Mouse (Mus musculus) mouse trophoblast stem cell (cell line): ENCODE data around the gene 1700012A03Rik.

Source experiments
- in situ Hi-C, 2 experiments: fragments of 300-500 bp; cut with MseI, MboI; formaldehyde crosslinking; loops; 2 replicates in 1 of 2; 3 replicates in 1 of 2; pipeline ENCODE4 v1.15.1; 2025

The 1700012A03Rik gene

GRCm38 (mm10) chr6:32049951-32050345, at the start of gene 1700012A03Rik:
Gene 1700012A03Rik, plus strand, starts transcription at chr6:32050246.
- in situ Hi-C loops, result no loop called here

GRCm38 (mm10) chr6:32004228-32004627, 45.8 kb upstream of the 1700012A03Rik start:
- in situ Hi-C loops, result no loop called here

GRCm38 (mm10) chr6:32005914-32006313, 44.1 kb upstream of the 1700012A03Rik start:
- in situ Hi-C loops, result no loop called here

DNA sequence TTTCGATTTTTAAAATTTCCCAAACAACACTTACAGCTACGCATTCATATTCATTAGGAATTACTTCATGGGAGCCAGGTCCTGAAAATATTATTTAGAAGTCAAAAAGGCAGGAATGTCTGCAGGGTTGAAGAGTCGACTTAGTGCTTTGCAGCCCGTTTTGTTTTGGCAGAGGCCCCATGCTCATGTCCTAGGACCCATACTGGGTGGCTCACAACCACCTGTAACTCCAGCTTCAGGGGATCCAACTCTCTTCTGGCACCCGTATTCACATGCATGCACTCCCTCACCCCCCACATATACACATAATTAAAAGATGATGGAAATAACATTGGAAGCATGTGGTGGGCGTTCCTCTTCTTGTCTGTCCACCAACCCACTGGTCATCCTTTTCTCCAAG, 43.7 kb upstream of the 1700012A03Rik start:
- in situ Hi-C loops, result no loop called here

- in situ Hi-C loops, result no loop called here
These were observed 42.7 kb upstream of the 1700012A03Rik start for GRCm38 (mm10) chr6:32007336-32007735.

- in situ Hi-C loops, result no loop called here
These were observed 33.2 kb upstream of the 1700012A03Rik start for GRCm38 (mm10) chr6:32016841-32017240.

GRCm38 (mm10) chr6:32017406-32018104, 32.5 kb upstream of the 1700012A03Rik start:
- in situ Hi-C loops, result no loop called here

DNA sequence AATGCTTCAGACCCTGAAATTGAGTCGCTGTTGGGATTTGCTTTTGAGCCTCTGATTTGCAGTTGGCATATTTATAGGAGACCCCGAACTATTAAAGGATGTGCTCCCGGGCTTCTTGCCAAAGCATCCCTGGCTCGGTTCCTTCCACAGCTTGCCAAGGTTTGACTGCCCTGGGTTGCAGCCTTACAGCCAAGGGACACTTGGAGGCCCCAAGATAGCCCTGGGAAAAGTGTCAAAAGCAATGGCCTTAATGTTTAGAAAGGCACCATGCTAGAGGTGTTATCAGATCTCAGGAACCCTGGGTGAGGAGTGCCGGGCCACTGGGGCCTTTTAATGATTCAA, 32.0 kb upstream of the 1700012A03Rik start:
- in situ Hi-C loops, result no loop called here

DNA sequence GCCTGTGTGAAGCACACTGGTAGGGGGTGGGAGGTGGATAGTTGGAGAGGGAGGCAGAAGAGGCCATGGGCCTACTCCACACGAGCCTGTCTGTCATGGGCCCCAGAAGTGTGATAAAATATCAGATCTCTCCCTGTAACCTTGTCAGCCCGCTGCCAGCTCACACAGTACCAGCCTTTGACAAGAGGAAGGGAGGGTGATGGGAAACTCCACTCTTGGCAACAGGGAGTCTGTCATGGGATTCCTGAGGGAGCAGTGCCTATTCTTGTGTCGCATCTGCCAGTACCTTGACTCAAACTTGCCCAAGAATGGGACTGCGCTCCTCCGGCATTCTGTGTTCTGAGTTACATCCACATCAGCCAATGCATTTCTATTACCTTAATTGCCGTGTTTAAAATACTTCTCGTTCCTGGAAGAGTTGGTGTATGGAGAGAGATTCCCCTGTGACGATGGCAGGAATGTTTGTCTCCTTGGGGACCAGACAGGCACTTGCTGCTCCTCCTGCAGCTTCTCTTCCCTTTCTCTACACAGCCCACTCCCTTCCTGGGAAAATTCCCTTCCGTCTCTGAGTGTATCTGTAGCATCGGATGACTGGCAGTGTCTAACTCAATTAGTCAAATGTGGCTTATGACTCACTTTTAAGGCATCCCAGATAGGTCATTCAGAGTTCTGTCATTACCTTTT, 28.1 kb upstream of the 1700012A03Rik start:
- in situ Hi-C loops, result no loop called here

GRCm38 (mm10) chr6:32022537-32022869, 27.5 kb upstream of the 1700012A03Rik start:
- in situ Hi-C loops, result no loop called here

DNA sequence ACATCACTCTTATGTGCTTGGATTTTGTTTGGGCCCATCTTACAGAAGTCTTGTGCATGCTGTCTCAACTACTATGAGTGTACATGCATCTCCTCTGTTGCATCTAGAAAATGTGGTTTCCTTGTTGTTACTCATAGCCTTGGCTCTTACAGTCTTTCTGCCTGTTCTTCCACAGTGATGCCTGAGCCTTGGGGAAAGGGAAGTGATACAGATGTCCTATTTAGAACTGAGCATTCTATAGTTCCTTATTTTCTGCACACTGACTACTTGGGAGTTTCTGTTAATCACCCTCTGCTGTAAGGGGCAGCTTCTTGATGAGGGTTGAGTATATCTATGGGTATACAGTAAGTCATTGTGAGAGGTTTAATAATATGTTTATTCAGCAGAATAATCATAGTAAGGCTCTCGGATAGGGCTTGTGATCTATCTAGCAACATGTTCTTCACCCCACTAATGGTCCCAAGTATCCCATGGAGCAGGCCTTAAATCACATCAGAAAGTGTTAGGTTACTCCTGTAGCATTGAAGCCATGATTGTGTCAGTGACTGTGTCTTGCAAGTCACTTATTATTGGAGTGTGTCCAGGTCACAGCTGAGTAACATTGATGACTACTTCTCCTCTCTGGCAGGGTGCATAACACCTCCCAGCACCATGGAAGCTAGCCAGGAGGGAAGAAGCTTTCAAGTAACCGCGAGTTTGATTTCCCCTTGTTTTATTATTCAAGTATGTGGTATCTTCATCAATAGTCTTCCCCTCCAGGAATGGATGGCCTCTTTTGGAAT, 21.6 kb upstream of the 1700012A03Rik start:
- in situ Hi-C loops, result no loop called here

DNA sequence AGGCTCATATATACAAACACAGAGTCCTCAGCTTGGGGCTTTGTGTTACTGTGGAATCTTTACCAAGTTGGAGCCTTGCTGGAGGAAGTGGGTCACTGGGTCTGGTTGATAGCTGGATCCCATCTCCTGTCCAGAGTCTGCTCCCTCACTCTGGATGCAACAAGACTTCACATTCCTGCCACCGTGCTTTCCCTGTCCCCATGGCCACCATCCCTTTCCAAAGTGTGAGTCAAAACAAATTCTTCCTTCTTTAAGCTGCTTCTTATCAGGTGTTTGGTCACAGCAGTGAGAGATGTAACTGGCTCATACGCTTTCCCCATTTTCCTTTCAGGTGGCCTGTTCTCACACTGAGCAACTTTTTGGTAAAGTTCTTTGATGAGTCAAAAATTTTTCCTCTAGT, 15.8 kb upstream of the 1700012A03Rik start:
- in situ Hi-C loops, result no loop called here

GRCm38 (mm10) chr6:32045344-32045743, 4.7 kb upstream of the 1700012A03Rik start:
- in situ Hi-C loops, result no loop called here

- in situ Hi-C loops, result no loop called here
These were observed 643 bp upstream of the 1700012A03Rik start for GRCm38 (mm10) chr6:32049256-32049950.

DNA sequence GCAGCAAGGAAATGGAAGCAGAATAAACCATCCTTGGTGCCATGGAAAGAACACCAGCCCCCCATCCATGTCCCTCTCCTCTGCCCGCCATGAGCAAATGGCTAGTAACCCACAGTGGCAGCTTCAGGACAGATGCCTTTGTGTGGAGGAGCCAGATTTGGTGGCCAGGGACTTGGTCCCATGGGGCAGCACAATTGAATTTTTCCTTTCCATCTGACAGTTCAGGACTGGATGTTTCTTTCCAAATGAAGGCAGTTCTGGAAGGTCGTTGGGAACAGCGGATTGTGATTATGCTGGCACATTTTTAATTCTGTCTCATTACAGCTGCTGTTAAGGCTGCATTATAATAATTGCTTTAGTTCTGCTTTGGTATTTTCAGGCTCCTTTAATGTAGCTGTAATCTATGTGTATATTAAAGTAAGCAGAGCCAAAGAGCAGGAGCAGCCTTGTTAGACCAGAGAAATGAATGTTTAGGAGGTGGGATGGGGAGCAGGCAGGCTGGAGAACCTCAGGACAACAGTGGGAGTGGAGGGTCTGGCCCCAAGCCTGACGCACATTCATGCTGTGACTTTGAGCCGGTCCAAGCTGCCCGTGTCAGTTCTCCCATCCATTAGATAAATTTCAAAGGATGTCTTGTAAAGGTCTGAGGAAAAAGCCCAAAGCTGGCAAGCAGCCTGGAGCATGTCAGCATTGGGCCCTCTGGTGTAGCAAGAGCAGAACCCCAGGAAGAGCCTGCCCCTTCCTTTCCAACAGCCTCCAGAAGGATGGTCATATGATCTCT, 2.3 kb downstream of the 1700012A03Rik start:
- in situ Hi-C loops, result no loop called here

DNA sequence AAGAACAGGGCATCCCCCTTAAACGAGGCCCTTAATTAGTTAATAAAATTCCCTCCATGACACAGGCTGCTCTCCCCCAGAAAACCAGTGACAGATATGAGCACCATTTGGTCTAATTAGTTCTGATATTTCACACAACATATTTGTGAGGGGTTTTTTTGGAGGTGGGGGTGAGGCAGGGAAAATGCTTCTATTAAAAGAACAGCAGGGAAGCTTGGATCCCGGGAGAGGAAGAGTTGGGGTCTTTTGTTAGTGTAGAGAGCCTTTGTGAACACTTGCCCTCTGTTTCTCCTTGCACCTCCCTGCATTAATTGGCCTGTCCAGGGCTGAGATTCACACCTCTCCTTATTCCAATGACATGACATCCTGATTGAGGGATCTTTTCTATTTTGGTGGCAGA, 6.5 kb downstream of the 1700012A03Rik start:
- in situ Hi-C loops, result no loop called here

- in situ Hi-C loops, result no loop called here
These were observed 8.5 kb downstream of the 1700012A03Rik start for GRCm38 (mm10) chr6:32058571-32058970.

DNA sequence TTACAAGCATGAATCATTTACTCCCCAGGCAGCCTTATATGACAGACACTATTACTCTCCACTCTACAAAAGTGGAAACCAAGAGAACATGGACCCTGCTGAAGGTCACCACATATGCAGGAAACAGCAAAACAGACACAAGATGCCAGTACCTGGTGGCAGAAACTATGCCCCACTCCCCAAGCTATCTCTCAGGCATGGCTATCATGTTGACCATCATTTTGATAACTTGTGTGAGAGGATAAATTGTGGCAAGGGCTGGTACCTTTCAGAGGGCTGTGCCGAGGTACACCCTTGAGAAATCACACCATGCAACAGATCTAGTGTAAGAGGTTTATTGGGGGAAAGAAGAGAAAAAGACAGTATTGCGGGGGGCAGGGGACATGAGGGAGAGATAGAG, 10.6 kb downstream of the 1700012A03Rik start:
- in situ Hi-C loops, result no loop called here

DNA sequence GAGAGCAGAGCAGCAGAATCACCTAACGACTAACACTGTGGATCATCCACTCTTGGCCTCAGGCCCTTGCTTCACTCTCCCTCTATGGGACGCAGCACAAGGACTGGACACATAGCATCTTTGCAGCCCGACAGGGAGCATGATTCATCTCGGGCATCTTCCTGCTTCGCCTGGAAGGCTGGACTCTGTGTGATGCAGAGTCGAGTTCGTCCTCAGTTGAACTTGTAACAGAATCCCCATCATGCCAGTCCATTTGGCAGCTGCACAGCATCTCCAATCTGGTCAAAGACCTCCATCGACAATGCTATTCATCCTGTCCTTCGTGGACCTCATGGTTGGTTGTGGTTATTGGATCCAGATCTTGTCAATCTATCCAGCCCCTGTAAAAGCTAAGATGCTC, 11.2 kb downstream of the 1700012A03Rik start:
- in situ Hi-C loops, result no loop called here

GRCm38 (mm10) chr6:32065789-32066510, 15.9 kb downstream of the 1700012A03Rik start:
- in situ Hi-C loops, result no loop called here

DNA sequence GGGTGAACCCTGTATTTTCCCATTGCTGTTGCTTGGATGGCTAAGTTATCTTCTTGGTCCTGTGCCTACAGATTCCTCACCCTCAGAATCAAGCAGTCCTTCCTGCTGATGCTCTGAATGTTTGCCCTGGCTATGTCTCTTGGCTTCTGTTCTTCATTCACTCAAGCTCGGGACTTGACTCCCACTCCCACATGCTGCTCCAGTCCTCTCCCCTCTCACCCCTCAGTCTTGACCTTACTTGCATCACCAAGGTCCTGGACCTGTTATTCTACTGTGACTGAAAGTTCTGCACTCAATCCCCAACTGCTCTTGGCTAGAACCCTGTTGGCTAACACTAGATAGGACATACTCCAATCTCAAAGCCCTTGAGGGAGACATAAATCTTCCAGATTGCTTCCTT, 22.1 kb downstream of the 1700012A03Rik start:
- in situ Hi-C loops, result no loop called here
